ENCODE assay signal across 11 mouse cellular contexts in genomic region chr4:139442391-139443355, GRCm38 (mm10).
"Had no signal": no experiment of that assay in that cellular context is flagged by ENCODE, and none has a peak within 500 bp of the region (broad histone marks: within the 10 kb centered on the region; RNA-seq: fewer than 3 reads in every experiment).

No protein-coding gene starts in this region.

- H3K4me3 ChIP-seq: layer of hippocampus, adult 2 months; liver, embryonic 15.5 days; midbrain, embryonic 13.5 days; neural tube, embryonic 12.5 days had no signal

- H3K27me3 ChIP-seq: liver, embryonic 15.5 days; midbrain, embryonic 13.5 days; neural tube, embryonic 12.5 days had no signal

- DNase-seq: kidney, postnatal 10 days; kidney, postnatal 4 days; left cerebral cortex, postnatal 4 days; lung, embryonic 14.5 days; lung, postnatal 36 days had no signal

- H3K4me1 ChIP-seq: liver, embryonic 15.5 days; midbrain, embryonic 13.5 days; neural tube, embryonic 12.5 days had no signal

- H3K9ac ChIP-seq: liver, embryonic 15.5 days; lung, embryonic 14.5 days; midbrain, embryonic 13.5 days; neural tube, embryonic 12.5 days had no signal

- H3K4me2 ChIP-seq: liver, embryonic 11.5 days; liver, embryonic 15.5 days; lung, embryonic 14.5 days; midbrain, embryonic 13.5 days; neural tube, embryonic 12.5 days had no signal

- ATAC-seq: midbrain, embryonic 13.5 days had no signal

- H3K9me3 ChIP-seq: liver, embryonic 15.5 days; midbrain, embryonic 13.5 days; neural tube, embryonic 12.5 days had no signal

- H3K27ac ChIP-seq: layer of hippocampus, adult 2 months; liver, embryonic 15.5 days; midbrain, embryonic 13.5 days; neural tube, embryonic 12.5 days; stomach, postnatal 0 days had no signal
